Mouse (Mus musculus): ENCODE data around the gene Stau1. TPM values are rescaled to one million over a fixed set of nuclear protein-coding genes. Genes with fewer than 3 reads are reported as not detected.
A peak's percentile ranks its signal among the peaks of the same experiment; 100 is the strongest.

Gene Stau1
- polyA plus RNA-seq, 1 experiment from 2014 or later, result 31.5 TPM

DNA sequence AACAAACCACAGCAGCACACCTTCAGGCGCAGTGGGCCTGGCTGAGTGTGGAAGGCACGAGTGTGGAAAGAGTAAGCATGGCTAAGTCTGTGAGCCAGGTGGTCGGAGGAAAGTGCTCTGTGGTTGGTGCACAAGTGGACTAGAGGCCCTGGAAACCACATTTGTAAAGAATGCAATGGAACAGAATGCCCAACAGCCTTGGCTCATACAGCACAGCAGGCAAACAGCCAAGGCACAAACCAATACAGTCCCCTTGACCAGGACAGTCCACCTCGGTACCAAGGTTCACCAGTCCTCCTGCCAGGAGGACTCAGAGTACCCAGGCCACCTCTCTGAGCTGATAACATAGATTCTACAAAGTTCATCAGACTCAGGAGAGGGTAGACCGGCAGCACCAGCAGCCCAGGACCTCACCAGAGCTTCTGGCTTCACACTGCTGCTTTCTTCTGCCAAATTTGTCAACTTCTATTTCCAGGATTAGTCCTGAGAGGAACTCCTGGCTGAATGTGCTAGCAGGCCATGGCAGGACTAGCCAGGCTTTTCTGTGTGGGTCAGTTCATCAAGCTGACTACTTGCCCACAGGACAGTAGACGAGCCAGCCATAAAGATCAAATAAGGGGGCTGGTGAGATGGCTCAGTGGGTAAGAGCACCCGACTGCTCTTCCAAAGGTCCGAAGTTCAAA, 35.3 kb downstream of the Stau1 start:
- H3K27ac ChIP-seq (ENCODE audit: low read depth), result peak overlapping the region; percentile 72
- no peak for TF ChIP-seq EP300 (IDR thresholded peaks at IDR 0.05; ENCODE audit: low read depth)
- TF ChIP-seq CTCF (IDR thresholded peaks at IDR 0.05; ENCODE audit: low read depth), result no peak
- H3K36me3 ChIP-seq (replicated peaks; ENCODE audit: insufficient read depth, low read length), result peaks cover 43% of the 10 kb centered on the region
- ATAC-seq (peak; percentile 89), DNase-seq (peak; percentile 51)
- no peak overlapping the region for H3K9ac ChIP-seq (replicated peaks)
- no peaks in the 10 kb centered on the region for H3K27me3 ChIP-seq (ENCODE audit: insufficient read depth, low read length)
- H3K4me3 ChIP-seq (ENCODE audit: low read depth, low read length), result no peak overlapping the region
- no peak overlapping the region for H3K4me2 ChIP-seq (ENCODE audit: low read depth, low read length)
- no peaks in the 10 kb centered on the region for H3K9me3 ChIP-seq (ENCODE audit: low read length)
- peaks cover 12% of the 10 kb centered on the region; the same call in 1 of the 2 replicates for H3K4me1 ChIP-seq (ENCODE audit: insufficient read depth)
- WGBS (ENCODE audit: insufficient replicate concordance), result 67% methylated on average over 8 of the region's 8 CpGs

DNA sequence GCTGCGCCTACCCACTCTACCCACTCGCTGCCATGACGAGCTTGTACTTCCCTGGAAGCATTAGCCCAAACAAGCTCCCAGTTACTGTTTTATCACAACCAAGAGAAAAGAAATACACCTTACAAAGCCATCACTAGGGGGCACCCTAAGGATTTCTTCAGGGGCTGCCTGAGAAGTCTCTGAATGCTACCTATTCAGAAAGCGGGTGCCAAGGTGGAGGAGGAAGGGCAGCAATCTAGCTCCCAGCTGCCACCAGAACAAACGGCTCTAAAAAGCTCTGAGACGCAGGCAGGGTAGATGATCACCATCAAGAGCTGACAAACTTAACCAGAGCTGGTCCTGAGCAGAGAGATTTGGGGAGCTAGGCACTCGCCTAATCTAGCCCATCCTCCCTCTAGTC, 39.3 kb downstream of the Stau1 start:
- DNase-seq, result peak; percentile 32
- no peak for ATAC-seq

DNA sequence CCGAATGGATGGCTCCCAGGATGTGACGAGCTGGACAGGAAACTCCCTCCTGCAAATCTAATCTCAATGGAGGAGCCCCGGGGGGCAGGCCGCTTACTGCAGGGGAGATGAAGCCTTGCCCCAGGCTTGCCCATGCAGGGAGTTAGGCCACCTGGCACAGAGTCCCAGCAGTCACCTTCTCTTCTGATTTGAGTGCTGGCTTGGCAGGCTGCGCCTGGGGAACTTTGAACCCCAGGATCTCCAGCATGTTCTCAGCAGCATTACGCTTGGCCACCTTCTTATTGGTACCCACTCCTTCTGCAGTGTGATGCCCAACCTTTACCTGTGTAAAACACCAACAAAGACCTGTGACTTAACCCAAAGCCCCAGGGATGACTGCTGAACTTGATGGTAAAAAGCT, 43.9 kb downstream of the Stau1 start:
- no peaks in the 10 kb centered on the region for H3K27me3 ChIP-seq (ENCODE audit: insufficient read depth, low read length)
- 82% methylated on average over 6 of the region's 6 CpGs for WGBS (ENCODE audit: insufficient replicate concordance)
- no peak for DNase-seq
- ATAC-seq, result no peak
- H3K36me3 ChIP-seq (replicated peaks; ENCODE audit: insufficient read depth, low read length), result peaks cover 85% of the 10 kb centered on the region
- H3K9me3 ChIP-seq (ENCODE audit: low read length), result no peaks in the 10 kb centered on the region
- no peak for TF ChIP-seq EP300 (IDR thresholded peaks at IDR 0.05; ENCODE audit: low read depth)
- H3K9ac ChIP-seq (replicated peaks), result no peak overlapping the region
- H3K4me2 ChIP-seq (ENCODE audit: low read depth, low read length), result no peak overlapping the region
- H3K4me3 ChIP-seq (ENCODE audit: low read depth, low read length), result no peak overlapping the region
- H3K27ac ChIP-seq (ENCODE audit: low read depth), result no peak overlapping the region
- no peaks in the 10 kb centered on the region for H3K4me1 ChIP-seq (ENCODE audit: insufficient read depth)

More for the DNA sequence above, 39.3 kb downstream of the Stau1 start:
- Histone ChIP-seq H3K27ac (ENCODE audit: low read depth) (no peak overlapping the region), H3K4me1 (ENCODE audit: insufficient read depth) (0 out of 2 replicates have a peak, but pooled peaks cover 3% of the 10 kb centered on the region), H3K4me3 (ENCODE audit: low read depth, low read length) (no peak overlapping the region), H3K27me3 (ENCODE audit: insufficient read depth, low read length) (no peaks in the 10 kb centered on the region), H3K4me2 (ENCODE audit: low read depth, low read length) (no peak overlapping the region), H3K9ac (replicated peaks) (no peak overlapping the region), H3K9me3 (ENCODE audit: low read length) (no peaks in the 10 kb centered on the region), H3K36me3 (replicated peaks; ENCODE audit: insufficient read depth, low read length) (peaks cover 65% of the 10 kb centered on the region)
- TF ChIP-seq CTCF (IDR thresholded peaks at IDR 0.05; ENCODE audit: low read depth) (peak; percentile 69), EP300 (IDR thresholded peaks at IDR 0.05; ENCODE audit: low read depth) (no peak)
- WGBS (ENCODE audit: insufficient replicate concordance), result 52% methylated on average over 7 of the region's 7 CpGs

DNA sequence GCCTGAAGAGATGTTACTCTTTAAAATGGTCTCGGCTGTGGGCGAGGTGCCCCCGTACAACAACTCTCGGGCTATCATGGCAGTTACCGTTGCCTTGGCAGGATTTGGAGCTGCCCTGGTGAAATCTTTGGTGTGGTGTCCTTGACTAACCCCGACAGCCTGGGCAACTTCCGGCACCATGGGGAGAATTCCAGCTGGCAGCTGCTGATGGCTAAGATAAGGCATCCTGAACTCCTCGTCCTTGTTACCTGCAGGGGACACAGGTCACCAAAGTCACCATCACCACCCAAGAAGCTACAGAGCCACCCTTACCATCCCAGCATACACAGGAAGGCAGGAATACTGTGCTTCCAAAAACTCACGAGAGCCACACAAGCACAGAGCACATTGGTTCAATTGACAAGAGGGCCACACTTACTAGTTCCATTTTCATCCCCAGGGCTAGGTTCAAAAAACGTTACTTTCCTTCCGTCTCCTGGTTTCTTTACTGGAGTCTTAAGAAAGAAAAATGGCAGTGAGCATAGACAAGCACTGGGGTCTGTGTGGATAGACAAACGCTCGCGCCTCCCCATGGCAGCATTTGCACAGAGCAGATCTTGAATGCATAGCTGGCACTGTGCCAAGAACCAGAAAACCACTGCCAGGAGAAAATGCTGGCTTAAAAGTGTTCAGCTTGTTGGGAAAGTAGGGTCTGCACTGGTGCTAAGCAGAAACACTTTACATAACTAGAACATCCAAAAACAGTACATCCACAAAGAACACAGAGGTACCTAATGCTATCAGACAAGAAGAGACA, 45.0 kb downstream of the Stau1 start:
- TF ChIP-seq CTCF (IDR thresholded peaks at IDR 0.05; ENCODE audit: low read depth) (no peak), EP300 (IDR thresholded peaks at IDR 0.05; ENCODE audit: low read depth) (no peak)
- Histone ChIP-seq H3K4me3 (ENCODE audit: low read depth, low read length) (no peak overlapping the region), H3K27me3 (ENCODE audit: insufficient read depth, low read length) (no peaks in the 10 kb centered on the region), H3K9ac (replicated peaks) (no peak overlapping the region), H3K36me3 (replicated peaks; ENCODE audit: insufficient read depth, low read length) (peaks cover 88% of the 10 kb centered on the region), H3K4me2 (ENCODE audit: low read depth, low read length) (no peak overlapping the region), H3K4me1 (ENCODE audit: insufficient read depth) (no peaks in the 10 kb centered on the region), H3K9me3 (ENCODE audit: low read length) (no peaks in the 10 kb centered on the region), H3K27ac (ENCODE audit: low read depth) (no peak overlapping the region)
- no peak for ATAC-seq
- 85% methylated on average over 14 of the region's 14 CpGs for whole genome bisulfite sequencing (ENCODE audit: insufficient replicate concordance)
- DNase-seq, result no peak

DNA sequence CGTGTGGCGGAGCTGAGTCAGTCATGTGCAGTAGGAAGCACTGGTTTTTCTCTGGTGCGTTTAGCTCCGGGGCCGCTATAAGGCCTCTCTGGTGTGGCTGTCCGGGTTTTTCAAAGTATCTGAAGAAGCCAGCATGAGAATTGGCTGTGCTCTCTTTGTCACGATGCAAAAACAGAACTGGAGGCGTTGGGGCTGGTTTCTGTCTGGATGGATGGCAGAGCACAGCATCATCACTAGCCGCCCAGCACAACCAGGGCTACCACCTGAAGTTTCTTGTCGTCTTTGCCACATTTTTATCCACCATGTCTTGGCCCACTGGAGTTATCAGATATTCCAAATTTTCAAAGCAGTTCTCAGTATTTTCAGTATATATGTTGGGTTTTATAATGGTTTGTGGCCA, 47.2 kb downstream of the Stau1 start:
- TF ChIP-seq EP300 (IDR thresholded peaks at IDR 0.05; ENCODE audit: low read depth), result no peak
- no peak for TF ChIP-seq CTCF (IDR thresholded peaks at IDR 0.05; ENCODE audit: low read depth)
- Histone ChIP-seq H3K27ac (ENCODE audit: low read depth) (no peak overlapping the region), H3K27me3 (ENCODE audit: insufficient read depth, low read length) (no peaks in the 10 kb centered on the region), H3K36me3 (replicated peaks; ENCODE audit: insufficient read depth, low read length) (peaks cover 90% of the 10 kb centered on the region), H3K9ac (replicated peaks) (no peak overlapping the region), H3K4me1 (ENCODE audit: insufficient read depth) (no peaks in the 10 kb centered on the region), H3K4me3 (ENCODE audit: low read depth, low read length) (no peak overlapping the region), H3K9me3 (ENCODE audit: low read length) (no peaks in the 10 kb centered on the region), H3K4me2 (ENCODE audit: low read depth, low read length) (no peak overlapping the region)
- DNase-seq, result no peak
- WGBS (ENCODE audit: insufficient replicate concordance), result 88% methylated on average over 10 of the region's 10 CpGs
- ATAC-seq, result no peak

DNA sequence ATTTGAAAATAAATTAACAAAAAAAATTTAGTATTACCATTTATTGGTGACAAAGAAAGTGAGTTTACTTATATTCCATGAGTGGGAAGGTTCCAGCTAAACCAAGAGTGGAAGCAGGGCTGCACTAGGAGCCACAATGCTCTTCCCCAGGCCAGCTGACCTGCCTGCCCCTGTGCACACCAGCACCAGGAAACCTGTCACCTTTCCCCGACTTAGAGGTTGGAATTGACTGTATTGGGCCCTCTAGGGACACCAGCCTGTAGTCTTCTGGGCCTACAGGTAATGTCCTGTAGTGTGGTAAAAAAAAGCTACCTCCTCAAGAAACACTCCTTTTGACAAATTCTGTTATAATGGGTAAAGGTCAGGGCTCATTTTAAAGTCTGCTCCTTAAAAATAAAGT, 47.9 kb downstream of the Stau1 start:
- Histone ChIP-seq H3K27ac (ENCODE audit: low read depth) (no peak overlapping the region), H3K27me3 (ENCODE audit: insufficient read depth, low read length) (no peaks in the 10 kb centered on the region), H3K4me3 (ENCODE audit: low read depth, low read length) (no peak overlapping the region), H3K9ac (replicated peaks) (no peak overlapping the region), H3K9me3 (ENCODE audit: low read length) (no peaks in the 10 kb centered on the region), H3K36me3 (replicated peaks; ENCODE audit: insufficient read depth, low read length) (peaks cover 90% of the 10 kb centered on the region), H3K4me2 (ENCODE audit: low read depth, low read length) (no peak overlapping the region), H3K4me1 (ENCODE audit: insufficient read depth) (no peaks in the 10 kb centered on the region)
- no peak for ATAC-seq
- 83% methylated on average over 1 of the region's 1 CpGs for WGBS (ENCODE audit: insufficient replicate concordance)
- no peak for TF ChIP-seq CTCF (IDR thresholded peaks at IDR 0.05; ENCODE audit: low read depth)
- no peak for TF ChIP-seq EP300 (IDR thresholded peaks at IDR 0.05; ENCODE audit: low read depth)
- no peak for DNase-seq

Measured in liver, postnatal 0 days (tissue).